In genomic region chr5:18085456-18085855, GRCm38 (mm10) we compare ENCODE assay signal across 27 mouse cellular contexts.
"Had no signal": no experiment of that assay in that cellular context is flagged by ENCODE, and none has a peak within 500 bp of the region (broad histone marks: within the 10 kb centered on the region; RNA-seq: fewer than 3 reads in every experiment).

No protein-coding gene starts in this region.

- H3K27ac ChIP-seq: heart, adult 2 months; heart, embryonic 13.5 days; heart, embryonic 15.5 days; hindbrain, embryonic 13.5 days; hindbrain, embryonic 15.5 days; hindbrain, postnatal 0 days; kidney, embryonic 15.5 days; kidney, postnatal 0 days; limb, embryonic 13.5 days; limb, embryonic 15.5 days; liver, embryonic 12.5 days; liver, embryonic 14.5 days had no signal

- ATAC-seq: hindbrain, postnatal 0 days; intestine, embryonic 16.5 days; liver, embryonic 12.5 days had no signal

- DNase-seq: gastrocnemius, postnatal 14 days; gastrocnemius, postnatal 36 days; heart, adult 11 months; heart, adult 2 months; heart, postnatal 14 days; heart, postnatal 36 days; kidney, adult 11 months; kidney, adult 2 months; kidney, adult 9 months; kidney, postnatal 14 days; kidney, postnatal 36 days; layer of hippocampus, adult 9-11 months; layer of hippocampus, postnatal 36 days; left cerebral cortex, postnatal 4 days had no signal

- H3K4me3 ChIP-seq: heart, adult 2 months; heart, embryonic 13.5 days; heart, embryonic 15.5 days; hindbrain, embryonic 13.5 days; hindbrain, embryonic 15.5 days; kidney, embryonic 15.5 days; limb, embryonic 13.5 days; limb, embryonic 15.5 days; liver, embryonic 12.5 days had no signal

- H3K27me3 ChIP-seq: heart, embryonic 13.5 days; heart, embryonic 15.5 days; hindbrain, embryonic 13.5 days; hindbrain, embryonic 15.5 days; kidney, embryonic 15.5 days; limb, embryonic 13.5 days; limb, embryonic 15.5 days; liver, embryonic 12.5 days had no signal

- H3K4me1 ChIP-seq: hindbrain, embryonic 13.5 days; limb, embryonic 15.5 days; liver, embryonic 12.5 days had no signal

- H3K9me3 ChIP-seq: heart, embryonic 13.5 days; heart, embryonic 15.5 days; hindbrain, embryonic 13.5 days; hindbrain, embryonic 15.5 days; kidney, embryonic 15.5 days; limb, embryonic 13.5 days; limb, embryonic 15.5 days; liver, embryonic 12.5 days had no signal

- H3K9ac ChIP-seq: heart, embryonic 13.5 days; heart, embryonic 15.5 days; hindbrain, embryonic 13.5 days; hindbrain, embryonic 15.5 days; kidney, embryonic 15.5 days; limb, embryonic 13.5 days; limb, embryonic 15.5 days; liver, embryonic 12.5 days; liver, embryonic 14.5 days had no signal

- H3K4me2 ChIP-seq: heart, embryonic 11.5 days; heart, embryonic 13.5 days; heart, embryonic 15.5 days; hindbrain, embryonic 13.5 days; hindbrain, embryonic 15.5 days; kidney, embryonic 15.5 days; limb, embryonic 13.5 days; limb, embryonic 15.5 days; liver, embryonic 12.5 days had no signal

- H3K36me3 ChIP-seq: heart, embryonic 13.5 days; heart, embryonic 15.5 days; hindbrain, embryonic 13.5 days; hindbrain, embryonic 15.5 days; kidney, embryonic 15.5 days; limb, embryonic 13.5 days; limb, embryonic 15.5 days; liver, embryonic 12.5 days had no signal
